Mouse (Mus musculus): ENCODE results near the gene Dok7.

The Dok7 gene

GRCm38 (mm10) chr5:35117633-35118032 is 61.1 kb downstream of the Dok7 start:
- DNase-seq (ENCODE audit: low read depth, low spot score) = no peak

GRCm38 (mm10) chr5:35118418-35118817 is 61.9 kb downstream of the Dok7 start:
- no peak for DNase-seq (ENCODE audit: low read depth, low spot score)

- DNase-seq (ENCODE audit: low read depth, low spot score) = no peak
Measured at GRCm38 (mm10) chr5:35120024-35120423, 63.5 kb downstream of the Dok7 start.

- DNase-seq (ENCODE audit: low read depth, low spot score) = no peak
Measured at GRCm38 (mm10) chr5:35129208-35129607, 72.6 kb downstream of the Dok7 start.

- DNase-seq (ENCODE audit: low read depth, low spot score) = no peak
Measured at GRCm38 (mm10) chr5:35129767-35130191, 73.2 kb downstream of the Dok7 start.

- DNase-seq (ENCODE audit: low read depth, low spot score) = peak; percentile 13
Measured at GRCm38 (mm10) chr5:35131237-35131636, 74.7 kb downstream of the Dok7 start.

GRCm38 (mm10) chr5:35131773-35132172 is 75.2 kb downstream of the Dok7 start:
- peak; percentile 60 for DNase-seq (ENCODE audit: low read depth, low spot score)

GRCm38 (mm10) chr5:35132278-35132980 is 75.9 kb downstream of the Dok7 start:
- DNase-seq (ENCODE audit: low read depth, low spot score) = no peak

- DNase-seq (ENCODE audit: low read depth, low spot score) = no peak
Measured at GRCm38 (mm10) chr5:35133468-35133867, 76.9 kb downstream of the Dok7 start.

GRCm38 (mm10) chr5:35134286-35134685 is 77.7 kb downstream of the Dok7 start:
- no peak for DNase-seq (ENCODE audit: low read depth, low spot score)

- DNase-seq (ENCODE audit: low read depth, low spot score) = no peak
Measured at GRCm38 (mm10) chr5:35135903-35136302, 79.3 kb downstream of the Dok7 start.

All from A20 (cell line).